Mouse (Mus musculus) embryonic fibroblast, embryonic 13.5 days (primary cell): ENCODE data around the gene Acpp.

Source experiments
- CTCF ChIP-seq: IDR thresholded peaks from 2 replicates; pipeline ENCODE4 v1.5.1; 2011; ENCODE audit warnings: mild to moderate bottlenecking, control low read depth, low read length, moderate library complexity, borderline replicate concordance; ENCODE audit not compliant: insufficient read depth
- POLR2A ChIP-seq: IDR thresholded peaks from 2 replicates; pipeline ENCODE4 v1.6.1; 2011; ENCODE audit warnings: low read depth, mild to moderate bottlenecking, control low read depth, low read length, moderate library complexity

GRCm38 (mm10) chr9:104260306-104260705 lies 77.2 kb downstream of the Acpp start:
- TF ChIP-seq POLR2A: no peak
- TF ChIP-seq CTCF: no peak
